Mouse (Mus musculus) embryonic fibroblast, embryonic 13.5 days (primary cell): ENCODE measurements at regions not wholly inside any gene's neighbourhood (a gene's known extent, or its start where the extent isn't known, plus 50 kb on each side); places are given as distances from the start of the nearest gene placed in this dataset.

Source experiments
- CTCF ChIP-seq: IDR thresholded peaks from 2 replicates; pipeline ENCODE4 v1.5.1; 2011; ENCODE audit warnings: mild to moderate bottlenecking, control low read depth, low read length, moderate library complexity, borderline replicate concordance; ENCODE audit not compliant: insufficient read depth
- POLR2A ChIP-seq: IDR thresholded peaks from 2 replicates; pipeline ENCODE4 v1.6.1; 2011; ENCODE audit warnings: low read depth, mild to moderate bottlenecking, control low read depth, low read length, moderate library complexity

DNA sequence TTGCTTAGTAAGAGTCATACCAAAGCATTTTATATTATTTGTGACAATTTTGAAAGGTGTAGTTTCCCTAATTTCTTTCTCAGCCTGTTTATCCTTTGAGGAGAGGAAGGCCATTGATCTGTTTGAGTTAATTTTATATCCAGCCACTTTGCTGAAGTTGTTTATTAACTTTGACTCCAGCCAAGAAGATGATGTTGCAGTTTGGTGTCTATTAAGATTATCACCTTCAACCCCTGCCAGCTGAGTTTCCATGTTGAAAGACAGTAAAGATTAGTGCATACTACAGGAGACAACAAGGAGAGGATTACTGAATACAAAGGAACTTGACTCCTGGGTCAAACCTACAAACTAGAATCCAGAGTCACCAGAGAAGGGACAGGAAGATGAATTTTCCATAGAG lies 80.5 kb upstream of the 4933415F23Rik start:
- TF ChIP-seq POLR2A (no peak), CTCF (no peak)
